17 mouse cellular contexts compared by ENCODE assay signal in the genomic region with DNA sequence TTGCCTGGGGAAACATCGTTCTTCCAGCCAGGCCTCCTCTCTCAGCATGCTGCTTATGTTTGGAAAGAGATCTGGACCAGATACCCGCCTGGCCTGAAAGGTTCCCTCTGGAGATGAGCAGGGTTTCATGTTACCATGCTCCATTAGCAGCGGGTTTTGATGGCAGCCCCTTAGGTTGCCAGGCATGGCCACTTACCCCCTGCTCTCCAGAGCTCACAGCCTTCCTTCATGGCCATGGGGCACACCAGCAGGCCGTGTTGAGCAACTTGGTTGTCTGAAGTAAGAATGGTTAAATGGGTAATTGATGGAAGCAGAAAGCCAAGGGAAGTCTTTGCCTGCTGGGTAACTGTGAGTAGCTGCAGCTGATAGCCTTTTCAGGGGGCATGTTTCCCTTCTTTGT.
"Had no signal": no experiment of that assay in that cellular context is flagged by ENCODE, and none has a peak within 500 bp of the region (broad histone marks: within the 10 kb centered on the region; RNA-seq: fewer than 3 reads in every experiment).

No protein-coding gene starts in this region.

- DNase-seq: kidney, adult 11 months; kidney, adult 8-10 months; kidney, postnatal 10 days; kidney, postnatal 36 days; liver, embryonic 13.5 days; lung, adult 2 months; lung, postnatal 14 days; lung, postnatal 4 days; retina, postnatal 1 day; right cerebral cortex, postnatal 25 days; spleen, adult 18-20 months; thymus, postnatal 25 days had no signal

- H3K27me3 ChIP-seq: kidney, embryonic 15.5 days; liver, embryonic 13.5 days; midbrain, embryonic 12.5 days; neural tube, embryonic 12.5 days; stomach, embryonic 15.5 days had no signal

- H3K27ac ChIP-seq: kidney, embryonic 15.5 days; liver, embryonic 13.5 days; midbrain, embryonic 12.5 days; neural tube, embryonic 12.5 days; stomach, embryonic 15.5 days had no signal

- H3K4me2 ChIP-seq: kidney, embryonic 15.5 days; liver, embryonic 13.5 days; midbrain, embryonic 12.5 days; neural tube, embryonic 12.5 days; stomach, embryonic 15.5 days had no signal

- H3K4me1 ChIP-seq: liver, embryonic 13.5 days; neural tube, embryonic 12.5 days; stomach, embryonic 15.5 days had no signal

- ATAC-seq: midbrain, embryonic 16.5 days had no signal

- H3K36me3 ChIP-seq: kidney, embryonic 15.5 days; liver, embryonic 13.5 days; midbrain, embryonic 12.5 days; neural tube, embryonic 12.5 days; stomach, embryonic 15.5 days had no signal

- H3K9ac ChIP-seq: kidney, embryonic 15.5 days; liver, embryonic 13.5 days; midbrain, embryonic 12.5 days; neural tube, embryonic 12.5 days; stomach, embryonic 15.5 days had no signal

- H3K4me3 ChIP-seq: kidney, embryonic 15.5 days; liver, embryonic 13.5 days; midbrain, embryonic 12.5 days; neural tube, embryonic 12.5 days; stomach, embryonic 15.5 days had no signal

- H3K9me3 ChIP-seq: kidney, embryonic 15.5 days; liver, embryonic 13.5 days; midbrain, embryonic 12.5 days; neural tube, embryonic 12.5 days; stomach, embryonic 15.5 days had no signal
